Mouse (Mus musculus): Measurements from ENCODE around the gene Mrgprg.

DNA sequence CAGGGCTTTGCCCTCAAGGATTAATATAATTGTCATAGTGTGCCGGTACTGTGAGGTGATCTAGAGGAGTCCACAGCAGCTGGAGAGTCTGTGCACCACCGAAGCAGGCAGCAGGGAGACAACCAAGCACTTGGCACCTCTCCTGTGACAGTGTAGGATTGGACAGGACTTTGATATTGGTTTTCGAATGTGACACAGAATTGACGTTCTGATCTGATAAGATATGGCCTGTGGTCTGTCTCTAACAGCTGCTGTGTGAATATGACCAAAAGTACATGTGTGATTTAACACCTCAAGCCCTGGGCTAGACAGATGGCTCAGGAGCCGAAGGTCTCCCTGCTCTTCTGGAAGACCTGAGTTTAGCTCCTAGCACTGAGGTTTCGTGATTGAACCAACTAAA is 1.5 kb upstream of the Mrgprg start:
- TF ChIP-seq TCF3 (IDR thresholded peaks at IDR 0.05; ENCODE audit: insufficient read length, low read depth) (no peak), POLR2A (IDR thresholded peaks at IDR 0.05; ENCODE audit: insufficient read length, low read depth) (no peak), TCF12 (IDR thresholded peaks at IDR 0.05; ENCODE audit: insufficient read depth, poor library complexity, severe bottlenecking) (no peak), MAX (IDR thresholded peaks at IDR 0.05; ENCODE audit: low read depth) (no peak), E2F4 (IDR thresholded peaks at IDR 0.05; ENCODE audit: insufficient read depth) (no peak)
